Mouse (Mus musculus) frontal cortex, postnatal 14 days (tissue): ENCODE measurements at regions not wholly inside any gene's neighbourhood (a gene's known extent, or its start where the extent isn't known, plus 50 kb on each side); places are given as distances from the start of the nearest gene placed in this dataset.
"Not testable (repeated sequence)": the region's sequence is repeated elsewhere in the genome, so short reads cannot be mapped to it uniquely, and the experiment has no call there.

Experiments
- DNase-seq, 2 experiments: peaks; one replicate each; pipeline ENCODE4 v3.0.0; 2022; ENCODE audit warnings: low spot score in 2 of 2

DNA sequence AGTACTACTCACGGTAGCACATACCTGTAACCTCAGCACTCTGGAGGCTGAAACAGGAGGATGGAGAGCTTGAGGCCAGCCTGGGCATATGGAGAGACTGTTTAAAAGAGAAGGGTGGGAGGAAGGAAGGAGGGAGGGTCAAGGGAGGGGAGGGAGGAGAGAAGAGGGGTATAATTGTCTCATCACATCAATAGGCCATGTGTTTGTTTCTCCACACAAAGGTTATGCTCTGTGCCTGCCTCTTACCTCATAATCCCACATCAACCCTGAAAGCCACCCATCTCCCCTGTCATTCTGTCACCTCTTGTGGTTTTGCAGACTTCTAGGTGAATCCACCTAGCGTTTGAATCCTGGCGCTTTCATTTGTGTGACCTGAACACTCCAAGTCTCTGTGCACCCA is 210.3 kb downstream of the Trim29 start:
- no peak for DNase-seq

GRCm38 (mm10) chr9:43524947-43525565 is 214.4 kb downstream of the Trim29 start:
- no peak for DNase-seq

DNA sequence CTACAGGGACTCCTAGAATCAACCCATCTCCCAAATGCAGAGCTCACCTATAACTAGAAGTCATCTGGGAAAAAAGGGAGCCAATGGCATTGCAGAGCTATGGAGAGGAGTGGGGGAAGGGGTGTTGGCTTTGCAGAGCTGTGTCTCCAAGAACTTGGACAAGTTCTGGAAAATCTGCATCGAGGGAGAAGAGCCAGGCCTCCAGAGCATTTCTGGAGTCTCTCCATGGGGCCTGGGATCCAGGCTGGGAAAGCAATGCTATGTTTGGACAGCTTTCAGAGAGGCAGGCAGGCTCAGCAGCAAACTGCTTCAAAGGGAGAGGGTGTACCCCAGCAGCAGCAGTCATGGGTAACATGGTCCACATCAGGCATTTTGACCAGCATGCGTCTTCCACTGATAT is 211.6 kb upstream of the Nectin1 start:
- no peak for DNase-seq

DNA sequence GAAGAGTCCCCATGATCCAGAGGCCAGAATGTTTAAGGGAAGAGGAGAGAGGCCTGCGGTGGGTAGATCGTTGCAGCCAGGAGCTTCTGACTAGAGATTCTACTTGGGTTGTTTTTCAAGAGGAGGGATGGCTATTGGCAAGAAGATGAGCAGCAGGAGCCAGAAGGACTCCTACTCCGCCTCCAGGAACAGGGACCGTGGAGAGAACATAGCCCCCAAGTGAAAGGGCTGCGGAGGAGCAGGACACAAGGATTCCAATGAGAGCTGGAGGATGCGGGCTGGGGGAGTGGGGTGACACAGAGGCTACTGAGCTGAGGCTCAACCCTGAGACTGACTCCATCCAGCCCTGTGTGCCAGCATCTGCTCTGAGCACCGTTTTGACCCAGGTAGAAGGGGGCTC is 207.8 kb upstream of the Nectin1 start:
- DNase-seq: no peak

DNA sequence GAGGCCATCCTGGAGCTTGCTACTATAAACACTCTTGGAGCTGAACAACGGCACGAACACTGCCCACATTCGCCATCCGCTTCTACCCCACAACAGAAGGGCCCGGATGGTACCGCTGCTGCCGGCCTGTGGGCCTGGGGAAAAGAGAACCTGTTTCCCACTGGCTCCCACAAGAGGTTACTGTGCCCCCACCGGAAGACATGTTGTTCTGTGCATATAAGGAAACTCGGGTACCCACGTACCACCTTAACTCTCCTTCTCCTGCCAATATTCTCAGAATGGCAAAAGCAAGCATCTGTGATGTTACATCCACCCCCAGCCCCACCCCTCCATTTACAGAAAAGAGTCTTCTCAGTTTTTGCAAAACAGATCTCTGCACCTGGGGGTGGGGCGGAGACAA is 206.7 kb upstream of the Nectin1 start:
- peak; percentile 36 to 45 for DNase-seq

DNA sequence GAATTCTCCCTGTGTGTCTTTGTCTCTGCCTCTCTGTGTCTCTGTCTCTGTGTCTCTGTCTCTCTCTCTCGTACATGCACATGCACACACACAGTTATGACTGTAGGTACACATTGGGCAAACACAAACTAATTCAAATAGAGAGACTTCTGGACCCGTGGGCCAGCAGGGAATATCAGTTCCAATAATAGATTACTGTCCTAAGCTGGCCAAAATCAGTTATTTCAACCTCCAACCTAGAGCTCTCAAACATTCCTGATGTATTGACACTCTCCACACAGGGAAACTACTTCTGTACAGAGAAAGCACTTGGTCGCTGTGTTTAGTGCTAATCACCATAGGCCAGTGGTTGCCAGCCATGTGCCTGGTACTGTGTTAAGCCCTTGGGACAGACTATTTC is 203.7 kb upstream of the Nectin1 start:
- DNase-seq: no peak

GRCm38 (mm10) chr9:43541234-43541633 is 202.6 kb upstream of the Nectin1 start:
- DNase-seq: no peak

- no peak for DNase-seq
Measured at GRCm38 (mm10) chr9:43542077-43542654, 201.6 kb upstream of the Nectin1 start.

DNA sequence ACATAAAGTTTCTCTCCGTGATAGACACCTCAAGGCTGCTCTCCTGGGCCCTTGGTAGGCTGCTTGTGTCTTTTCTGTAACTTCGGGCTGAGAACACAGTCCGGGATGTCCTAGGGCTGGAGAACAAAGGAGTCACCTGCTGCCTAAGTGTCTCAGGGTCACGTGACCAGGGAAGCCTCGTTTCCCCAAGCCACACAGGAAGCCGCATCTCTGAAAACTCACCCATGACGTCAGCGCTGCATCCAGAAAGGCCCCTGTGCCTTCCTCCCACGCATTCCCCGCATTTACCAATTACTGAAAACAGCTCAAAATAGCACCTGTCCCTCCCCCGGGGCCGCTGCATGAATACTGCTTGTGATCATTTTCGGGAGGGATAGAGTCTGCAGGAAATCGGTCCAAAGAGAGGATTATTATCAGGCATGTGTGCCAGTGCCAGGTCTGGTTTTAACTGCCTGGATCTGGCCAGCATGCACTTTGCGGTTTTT is 198.7 kb upstream of the Nectin1 start:
- peak; percentile 34 to 48 for DNase-seq

GRCm38 (mm10) chr9:43548883-43549282 is 194.9 kb upstream of the Nectin1 start:
- DNase-seq: no peak

- DNase-seq: no peak
Measured at GRCm38 (mm10) chr9:43549293-43549692, 194.5 kb upstream of the Nectin1 start.

- not testable (repeated sequence) for DNase-seq
Measured at GRCm38 (mm10) chr9:43552758-43553157, 191.0 kb upstream of the Nectin1 start.

GRCm38 (mm10) chr9:43562016-43562415 is 181.8 kb upstream of the Nectin1 start:
- no peak for DNase-seq

DNA sequence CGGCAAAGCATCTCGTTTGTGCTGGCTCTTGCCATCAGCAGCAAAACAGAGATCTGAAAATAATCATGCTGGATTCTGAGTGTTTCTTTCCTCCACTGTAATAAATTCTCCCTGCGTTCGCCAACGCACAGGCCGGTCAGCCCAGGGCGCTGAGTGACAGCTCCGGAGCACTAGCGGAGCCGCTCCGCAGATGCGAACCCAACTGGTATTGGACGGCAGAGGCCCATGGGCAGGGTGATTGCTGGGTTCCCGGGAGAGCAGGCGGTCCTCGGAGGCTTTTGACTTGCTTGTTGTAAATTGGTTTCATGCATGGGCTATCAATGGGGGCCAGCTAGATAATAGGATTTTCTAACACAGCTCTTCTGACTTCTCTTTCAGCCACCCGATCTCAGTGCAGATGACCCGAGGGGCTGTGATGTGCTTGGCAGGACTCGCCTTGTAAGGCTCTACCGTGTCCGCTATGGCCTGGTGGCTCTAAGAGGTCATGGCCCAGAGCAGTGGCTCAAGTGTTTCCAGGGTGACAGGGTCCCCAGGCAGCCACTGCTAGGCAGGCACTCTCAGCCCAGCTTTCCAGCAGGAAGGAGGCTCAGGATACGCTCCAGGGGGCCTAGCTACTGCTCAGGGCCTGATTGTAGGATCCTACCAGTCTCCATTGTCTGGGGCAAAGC is 179.4 kb upstream of the Nectin1 start:
- DNase-seq: no peak

DNA sequence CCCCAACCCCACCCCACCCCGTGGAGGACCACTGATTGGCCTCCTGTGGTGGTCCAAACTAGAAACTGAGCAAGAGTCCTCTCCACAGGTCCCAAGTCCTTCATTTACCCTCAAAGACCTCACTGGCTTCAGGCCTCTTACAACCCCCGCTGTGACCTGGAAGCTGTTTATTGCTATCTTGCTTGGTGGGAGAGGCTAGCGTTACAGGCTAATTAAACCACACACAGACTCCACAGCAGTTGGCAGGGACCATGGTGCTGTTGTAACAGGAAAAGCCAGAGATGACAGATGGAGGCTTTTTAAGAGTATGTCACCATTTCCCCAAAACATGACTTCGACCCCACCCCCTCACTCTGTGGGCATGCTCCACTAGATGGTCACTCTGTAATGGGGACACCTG is 174.9 kb upstream of the Nectin1 start:
- no peak for DNase-seq

DNA sequence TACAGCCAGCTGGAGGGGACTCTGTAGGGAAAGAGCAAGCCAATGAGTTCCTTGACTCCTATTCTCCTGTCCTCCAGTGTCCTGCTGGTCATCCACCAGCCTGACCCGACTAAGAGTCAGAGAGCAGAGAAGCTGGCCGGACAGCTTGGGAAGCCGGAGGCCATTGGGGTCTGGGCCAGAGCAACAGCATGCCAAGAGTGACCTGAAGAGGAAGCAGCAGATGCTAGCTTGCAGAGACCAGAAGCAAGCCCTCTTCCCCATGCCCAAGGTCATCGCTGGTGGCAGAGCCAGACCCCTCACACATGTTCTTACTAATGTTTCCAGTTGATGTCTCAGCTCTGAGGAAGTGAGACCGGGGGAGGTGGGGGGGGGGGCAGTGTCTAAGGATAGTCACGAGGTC is 172.7 kb upstream of the Nectin1 start:
- DNase-seq: no peak

DNA sequence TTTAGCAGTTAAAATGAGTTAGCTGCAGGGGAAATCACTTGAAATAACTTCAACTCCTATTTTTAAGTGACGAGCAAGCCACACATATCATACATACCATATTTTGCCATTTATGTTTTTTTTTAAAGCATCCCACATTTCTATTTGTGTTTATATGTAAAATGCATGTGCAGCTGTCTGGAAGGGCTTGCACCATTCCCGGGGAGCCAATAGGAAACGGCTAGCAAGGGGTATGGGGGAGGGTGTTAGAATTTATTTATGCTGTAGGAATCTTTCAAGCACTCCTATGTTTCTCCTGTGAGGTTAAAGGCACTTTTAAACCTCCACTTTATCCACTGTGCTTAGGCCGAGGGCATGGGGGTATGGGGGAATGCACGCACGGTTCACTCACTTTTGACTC is 168.1 kb upstream of the Nectin1 start:
- DNase-seq: no peak

DNA sequence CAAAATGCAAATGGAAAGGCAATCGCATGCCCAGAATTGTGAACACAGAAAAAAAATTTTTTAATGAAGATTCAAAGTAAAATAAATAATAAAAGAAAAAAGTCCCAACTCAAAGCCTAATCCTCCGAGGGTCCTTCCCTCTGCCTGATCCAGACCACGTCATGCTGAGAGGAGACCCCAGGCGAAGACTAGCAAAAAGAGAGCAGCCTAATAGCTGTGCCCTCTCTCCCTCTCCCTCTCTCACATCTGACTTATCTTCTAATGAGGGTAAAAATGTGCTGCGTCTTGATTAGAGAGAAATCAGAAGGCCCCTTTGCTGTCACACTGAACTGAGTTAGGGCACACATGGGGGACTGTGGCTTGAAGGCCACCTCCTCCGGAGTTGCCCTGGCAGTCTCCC is 163.1 kb upstream of the Nectin1 start:
- no peak for DNase-seq

DNA sequence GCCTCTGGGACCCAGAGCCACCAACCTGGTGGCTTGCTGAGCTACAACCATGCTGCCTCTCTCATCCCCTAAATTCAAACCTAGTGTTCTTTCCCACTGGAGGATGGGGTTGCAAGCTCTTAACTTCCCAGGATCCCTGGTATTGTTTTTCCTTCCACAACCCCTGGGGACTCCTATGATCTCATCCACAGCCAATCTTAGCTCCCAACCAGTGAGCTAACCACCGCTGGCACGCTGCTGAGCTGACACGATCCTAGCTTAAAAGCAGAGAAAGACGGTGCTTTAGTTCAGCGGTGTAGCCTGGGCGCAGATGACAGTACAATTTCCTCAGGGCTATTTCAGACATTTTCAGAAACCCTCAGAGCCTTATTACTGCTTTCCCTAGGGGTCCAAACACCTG is 158.2 kb upstream of the Nectin1 start:
- no peak for DNase-seq

DNA sequence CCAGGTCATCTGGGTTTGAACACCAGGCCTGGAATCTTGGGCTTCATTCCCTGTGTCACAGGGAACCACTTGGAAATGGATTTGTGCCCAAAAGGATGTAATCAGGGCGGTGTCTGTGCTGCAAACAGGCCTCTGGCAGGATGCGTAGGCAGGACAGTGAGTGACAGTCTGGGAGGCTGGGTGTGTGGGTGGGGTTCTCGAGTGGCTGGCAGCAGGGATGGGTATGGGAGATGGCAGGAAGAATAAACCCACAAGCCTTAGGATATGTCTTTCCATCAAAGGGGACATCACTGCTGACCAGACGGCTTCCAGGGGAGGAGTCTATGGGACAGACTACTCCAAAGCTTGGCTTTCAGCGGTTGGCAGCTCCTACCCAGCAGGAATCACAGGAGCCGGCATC is 150.5 kb upstream of the Nectin1 start:
- DNase-seq: peak; percentile 46 to 64

DNA sequence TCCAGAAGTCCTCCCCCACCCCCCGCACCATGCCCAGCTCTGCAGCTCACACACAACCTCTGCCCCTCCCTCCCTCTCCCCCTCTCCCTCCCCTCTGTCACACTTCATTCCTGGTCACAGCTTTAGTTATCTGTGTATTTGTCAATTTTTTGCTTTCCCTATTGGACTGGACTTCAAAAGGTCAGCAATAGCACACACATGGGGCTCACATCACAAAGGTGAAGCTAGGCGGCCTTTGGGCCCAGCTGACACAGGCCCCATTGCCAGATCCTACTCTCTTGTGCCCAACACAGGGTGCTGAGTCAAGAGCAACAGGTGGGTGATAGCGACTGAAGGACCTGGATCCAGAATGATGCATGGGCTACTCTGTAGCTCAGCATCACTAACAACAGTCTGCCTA is 149.0 kb upstream of the Nectin1 start:
- DNase-seq: no peak

DNA sequence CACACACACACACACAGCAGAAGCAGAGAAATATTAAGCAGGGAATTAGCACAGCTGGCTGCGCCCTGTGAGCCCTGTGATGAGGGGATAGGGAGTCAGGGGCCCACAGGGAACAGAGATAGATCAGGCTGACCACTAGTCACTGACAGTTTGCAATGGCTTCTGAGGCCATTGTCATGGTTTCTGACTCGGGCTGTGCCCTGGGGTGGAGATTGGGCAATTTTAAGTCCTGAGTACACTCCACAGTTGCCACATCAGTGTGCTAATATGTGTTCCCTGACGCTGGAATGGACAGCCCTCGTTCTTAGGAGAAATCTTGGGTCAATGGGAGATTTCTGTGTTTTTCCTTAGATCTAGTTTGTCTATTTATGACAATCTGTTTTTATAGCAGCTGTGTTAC is 148.3 kb upstream of the Nectin1 start:
- no peak for DNase-seq

DNA sequence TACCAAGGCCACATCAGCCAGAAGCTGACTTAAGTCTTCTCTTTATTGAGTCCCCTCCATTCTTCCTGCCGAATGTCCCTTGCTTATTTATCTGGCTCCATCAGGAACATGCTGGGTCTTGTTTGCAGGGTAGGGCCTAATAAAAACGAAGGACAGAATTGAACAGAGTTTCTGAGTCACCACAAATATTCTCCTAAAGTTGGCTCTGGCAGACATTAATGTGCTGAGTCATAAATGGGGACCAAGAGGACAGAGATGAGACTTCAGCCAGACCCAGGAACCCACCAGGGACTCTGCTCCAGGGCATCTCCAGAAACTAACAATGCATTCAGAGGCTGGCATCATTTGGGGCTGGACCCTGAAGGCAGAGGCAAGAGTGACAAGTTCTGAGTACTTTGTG is 143.4 kb upstream of the Nectin1 start:
- no peak for DNase-seq
